Mouse (Mus musculus): Measurements from ENCODE around the gene Cyfip2. TPM values are rescaled to one million over a fixed set of nuclear protein-coding genes. Genes with fewer than 3 reads are reported as not detected.

Cyfip2 gene
- polyA plus RNA-seq, 1 experiment = 85.4 TPM

DNA sequence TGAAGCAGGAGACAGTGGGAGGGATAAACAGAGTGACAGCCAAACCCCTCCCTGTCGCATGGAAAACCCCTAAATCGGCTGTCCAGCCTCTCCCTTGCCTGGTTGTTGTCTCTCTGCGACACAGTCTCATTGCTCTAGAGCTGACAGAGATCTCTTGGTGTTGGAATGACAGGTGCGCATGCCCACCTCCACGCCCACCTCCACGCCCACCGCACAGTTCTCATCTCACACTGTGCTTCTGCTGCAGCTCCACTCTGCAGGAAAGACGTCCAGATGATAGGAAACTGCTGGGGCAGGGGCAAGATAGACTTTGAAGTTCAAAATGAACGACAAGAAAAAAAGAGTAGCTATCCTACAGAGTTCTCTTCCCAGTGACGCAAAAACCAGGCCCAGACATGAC, 8.6 kb downstream of the Cyfip2 start:
- 38% methylated on average over 10 of the region's 10 CpGs for WGBS
- H3K4me1 ChIP-seq (replicated peaks; ENCODE audit: control insufficient read depth, insufficient read depth, low read length) = peaks cover 69% of the 10 kb centered on the region
- no peak overlapping the region for H3K4me3 ChIP-seq (ENCODE audit: control insufficient read depth, insufficient read depth, low read length)
- H3K27me3 ChIP-seq (ENCODE audit: control insufficient read depth, insufficient read depth, low read length) = no peaks in the 10 kb centered on the region
- DNase-seq = no peak
- TF ChIP-seq CTCF (IDR thresholded peaks at IDR 0.05; ENCODE audit: borderline replicate concordance, control insufficient read depth, extremely low read depth, insufficient read depth, low read length, poor library complexity) (no peak), POLR2A (IDR thresholded peaks at IDR 0.05; ENCODE audit: control insufficient read depth, extremely low read depth, insufficient read depth, low read length, poor library complexity) (no peak)
- H3K36me3 ChIP-seq (ENCODE audit: control insufficient read depth, insufficient read depth, low read length) = no peaks in the 10 kb centered on the region
- H3K27ac ChIP-seq (ENCODE audit: control insufficient read depth, insufficient read depth, low read length) = peak overlapping the region; percentile 28

DNA sequence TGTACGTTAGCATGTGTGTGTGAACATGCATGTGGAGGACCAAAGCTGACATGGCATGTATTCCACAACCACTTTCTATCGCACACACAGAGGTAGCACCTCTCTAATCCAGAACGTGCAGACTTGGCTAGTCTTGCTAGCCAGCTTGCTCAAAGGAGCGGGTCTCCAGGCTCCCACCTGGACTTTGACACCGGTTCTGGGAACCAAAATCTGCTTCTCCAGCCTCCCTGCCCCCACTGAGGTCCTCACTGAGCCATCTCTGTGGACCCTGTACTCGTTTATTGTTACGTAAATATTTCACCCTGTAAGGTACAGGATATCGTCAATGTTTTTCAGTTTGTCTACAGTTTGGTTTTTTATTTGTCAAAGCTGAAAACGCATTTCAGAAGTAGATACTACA, 10.2 kb downstream of the Cyfip2 start:
- 95% methylated on average over 9 of the region's 9 CpGs for WGBS
- no peak overlapping the region for H3K27ac ChIP-seq (ENCODE audit: control insufficient read depth, insufficient read depth, low read length)
- peaks cover 4% of the 10 kb centered on the region; the same call in 1 of the 2 replicates for H3K36me3 ChIP-seq (ENCODE audit: control insufficient read depth, insufficient read depth, low read length)
- peaks cover 56% of the 10 kb centered on the region for H3K4me1 ChIP-seq (replicated peaks; ENCODE audit: control insufficient read depth, insufficient read depth, low read length)
- DNase-seq = no peak
- TF ChIP-seq POLR2A (IDR thresholded peaks at IDR 0.05; ENCODE audit: control insufficient read depth, extremely low read depth, insufficient read depth, low read length, poor library complexity) (no peak), CTCF (IDR thresholded peaks at IDR 0.05; ENCODE audit: borderline replicate concordance, control insufficient read depth, extremely low read depth, insufficient read depth, low read length, poor library complexity) (no peak)
- H3K4me3 ChIP-seq (ENCODE audit: control insufficient read depth, insufficient read depth, low read length) = no peak overlapping the region
- H3K27me3 ChIP-seq (ENCODE audit: control insufficient read depth, insufficient read depth, low read length) = no peaks in the 10 kb centered on the region

DNA sequence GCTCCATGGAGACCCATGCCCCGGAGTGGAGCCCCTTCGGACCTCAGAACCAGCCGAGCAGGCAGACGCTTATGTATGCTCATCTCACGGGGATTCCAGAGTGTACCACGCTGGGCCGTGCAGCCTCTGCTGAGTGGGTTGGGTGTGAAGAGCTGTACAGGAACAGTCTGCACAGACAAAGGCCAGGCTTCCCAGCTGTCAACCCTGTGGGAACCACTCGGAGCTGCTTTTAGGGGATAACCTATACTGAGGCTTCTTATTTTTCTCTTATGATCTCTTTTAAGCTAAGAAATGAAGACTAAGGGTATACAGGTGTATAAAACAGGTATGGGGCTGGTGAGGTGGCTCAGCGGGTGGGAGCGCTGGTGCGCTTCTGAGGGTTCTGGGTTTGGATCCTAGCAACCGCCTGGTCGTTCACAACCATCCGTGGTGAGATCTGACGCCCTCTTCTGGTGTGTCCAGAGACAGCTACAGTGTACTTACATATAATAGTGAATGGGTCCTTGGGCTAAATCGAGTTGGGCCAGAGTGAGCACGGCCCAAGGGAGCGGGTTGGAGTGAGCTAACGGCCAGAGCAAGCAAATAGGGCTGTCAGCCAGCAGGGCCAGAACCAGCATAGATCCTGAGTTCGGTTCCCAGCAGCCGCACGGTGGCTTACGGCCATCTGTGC, 10.9 kb downstream of the Cyfip2 start:
- H3K27ac ChIP-seq (ENCODE audit: control insufficient read depth, insufficient read depth, low read length) = no peak overlapping the region
- no peak overlapping the region for H3K4me3 ChIP-seq (ENCODE audit: control insufficient read depth, insufficient read depth, low read length)
- TF ChIP-seq CTCF (IDR thresholded peaks at IDR 0.05; ENCODE audit: borderline replicate concordance, control insufficient read depth, extremely low read depth, insufficient read depth, low read length, poor library complexity) = no peak
- TF ChIP-seq POLR2A (IDR thresholded peaks at IDR 0.05; ENCODE audit: control insufficient read depth, extremely low read depth, insufficient read depth, low read length, poor library complexity) = no peak
- H3K36me3 ChIP-seq (ENCODE audit: control insufficient read depth, insufficient read depth, low read length) = peaks cover 4% of the 10 kb centered on the region; the same call in 1 of the 2 replicates
- 89% methylated on average over 23 of the region's 23 CpGs for WGBS
- peaks cover 52% of the 10 kb centered on the region for H3K4me1 ChIP-seq (replicated peaks; ENCODE audit: control insufficient read depth, insufficient read depth, low read length)
- DNase-seq = no peak
- no peaks in the 10 kb centered on the region for H3K27me3 ChIP-seq (ENCODE audit: control insufficient read depth, insufficient read depth, low read length)

DNA sequence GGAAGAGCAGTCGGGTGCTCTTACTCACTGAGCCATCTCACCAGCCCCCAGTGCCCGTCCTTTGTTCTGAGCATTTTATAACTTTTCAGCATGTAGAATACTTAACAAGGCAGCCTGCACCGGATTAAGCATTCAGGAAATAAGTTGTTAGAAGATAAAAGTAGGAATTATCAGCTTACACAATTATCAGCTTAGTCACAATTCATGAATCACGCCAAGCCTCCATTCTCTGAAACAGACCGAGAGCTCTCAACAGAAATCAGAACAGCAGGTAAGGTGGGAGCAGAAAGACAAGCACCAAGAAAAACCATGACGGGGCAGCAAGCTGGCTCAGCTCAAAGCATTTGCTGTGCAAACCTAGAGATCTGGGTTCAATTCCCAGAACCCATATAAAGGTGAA, 12.8 kb downstream of the Cyfip2 start:
- Histone ChIP-seq H3K4me1 (replicated peaks; ENCODE audit: control insufficient read depth, insufficient read depth, low read length) (peaks cover 37% of the 10 kb centered on the region), H3K27ac (ENCODE audit: control insufficient read depth, insufficient read depth, low read length) (no peak overlapping the region), H3K27me3 (ENCODE audit: control insufficient read depth, insufficient read depth, low read length) (no peaks in the 10 kb centered on the region), H3K4me3 (ENCODE audit: control insufficient read depth, insufficient read depth, low read length) (no peak overlapping the region), H3K36me3 (ENCODE audit: control insufficient read depth, insufficient read depth, low read length) (peaks cover 4% of the 10 kb centered on the region; the same call in 1 of the 2 replicates)
- no peak for DNase-seq
- 89% methylated on average over 6 of the region's 6 CpGs for WGBS
- TF ChIP-seq CTCF (IDR thresholded peaks at IDR 0.05; ENCODE audit: borderline replicate concordance, control insufficient read depth, extremely low read depth, insufficient read depth, low read length, poor library complexity) (no peak), POLR2A (IDR thresholded peaks at IDR 0.05; ENCODE audit: control insufficient read depth, extremely low read depth, insufficient read depth, low read length, poor library complexity) (no peak)

DNA sequence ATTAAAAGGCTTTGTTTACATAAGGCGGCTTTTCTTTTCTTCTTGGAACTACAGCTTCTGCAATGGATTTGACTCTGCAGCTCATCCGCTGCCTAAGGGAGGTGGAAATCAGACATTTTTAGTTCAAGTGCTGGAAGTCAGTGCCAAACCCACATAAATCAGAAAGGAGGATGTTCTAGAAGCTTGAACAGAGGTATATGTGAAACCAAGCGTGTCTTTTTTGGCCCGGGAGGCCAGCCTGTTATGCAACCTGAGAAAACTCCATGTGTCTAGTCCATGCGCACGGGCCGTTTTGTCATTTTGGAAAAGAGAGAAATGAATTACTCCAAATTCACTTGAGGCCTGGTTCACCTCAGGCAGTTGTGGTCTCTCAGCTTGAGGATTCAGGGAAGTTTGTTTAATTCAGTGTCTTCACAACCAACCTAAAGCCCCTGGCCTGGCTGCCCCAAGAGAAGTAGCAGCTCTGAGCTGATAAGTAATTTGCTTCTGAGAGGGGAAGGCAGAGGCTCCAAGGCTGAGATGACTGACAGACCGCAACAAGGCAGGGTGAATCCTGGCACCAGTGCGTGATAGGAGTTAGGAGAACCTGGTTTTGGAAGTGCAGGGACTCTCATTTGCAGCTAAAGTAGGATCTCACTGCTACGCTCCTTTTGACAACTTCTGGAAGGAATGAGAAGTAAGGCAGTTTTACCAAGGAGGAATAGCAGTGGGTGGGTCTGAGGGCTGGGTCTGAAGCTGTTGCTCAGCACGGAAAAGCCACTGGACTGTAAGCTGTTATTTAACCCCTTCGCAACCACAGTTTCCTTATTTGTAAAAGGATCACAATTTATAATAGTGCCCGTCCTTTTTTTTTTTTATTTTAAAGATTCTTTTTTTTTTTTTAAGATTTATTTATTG, 13.5 kb downstream of the Cyfip2 start:
- peaks cover 32% of the 10 kb centered on the region for H3K4me1 ChIP-seq (replicated peaks; ENCODE audit: control insufficient read depth, insufficient read depth, low read length)
- DNase-seq = no peak
- peaks cover 4% of the 10 kb centered on the region; the same call in 1 of the 2 replicates for H3K36me3 ChIP-seq (ENCODE audit: control insufficient read depth, insufficient read depth, low read length)
- WGBS = 57% methylated on average over 13 of the region's 13 CpGs
- no peak overlapping the region for H3K4me3 ChIP-seq (ENCODE audit: control insufficient read depth, insufficient read depth, low read length)
- H3K27me3 ChIP-seq (ENCODE audit: control insufficient read depth, insufficient read depth, low read length) = no peaks in the 10 kb centered on the region
- H3K27ac ChIP-seq (ENCODE audit: control insufficient read depth, insufficient read depth, low read length) = peak overlapping the region; percentile 34; the same call in 1 of the 2 replicates
- TF ChIP-seq CTCF (IDR thresholded peaks at IDR 0.05; ENCODE audit: borderline replicate concordance, control insufficient read depth, extremely low read depth, insufficient read depth, low read length, poor library complexity) = no peak
- no peak for TF ChIP-seq POLR2A (IDR thresholded peaks at IDR 0.05; ENCODE audit: control insufficient read depth, extremely low read depth, insufficient read depth, low read length, poor library complexity)

DNA sequence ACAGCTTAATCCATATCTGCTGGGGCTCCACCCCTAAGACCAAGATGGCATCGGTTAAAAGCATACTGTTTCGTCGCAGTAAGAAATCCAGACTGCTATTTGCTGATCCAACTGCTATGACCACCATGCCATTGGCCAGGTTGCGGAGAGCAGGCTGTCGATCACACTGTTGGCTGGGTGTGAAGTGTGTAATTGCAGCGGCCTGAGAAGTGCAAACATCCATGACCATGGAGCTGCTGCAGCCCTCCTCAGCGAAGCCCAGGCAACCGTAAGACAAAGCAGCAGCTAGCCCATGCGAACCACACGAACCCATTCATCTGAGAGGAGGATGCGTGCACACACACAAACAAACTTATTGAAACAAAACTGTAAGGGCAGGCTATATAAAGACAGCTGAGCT, 18.3 kb downstream of the Cyfip2 start:
- 95% methylated on average over 11 of the region's 11 CpGs for WGBS
- TF ChIP-seq POLR2A (IDR thresholded peaks at IDR 0.05; ENCODE audit: control insufficient read depth, extremely low read depth, insufficient read depth, low read length, poor library complexity) = no peak
- TF ChIP-seq CTCF (IDR thresholded peaks at IDR 0.05; ENCODE audit: borderline replicate concordance, control insufficient read depth, extremely low read depth, insufficient read depth, low read length, poor library complexity) = no peak
- DNase-seq = no peak
- Histone ChIP-seq H3K4me1 (replicated peaks; ENCODE audit: control insufficient read depth, insufficient read depth, low read length) (peaks cover 8% of the 10 kb centered on the region), H3K27me3 (ENCODE audit: control insufficient read depth, insufficient read depth, low read length) (no peaks in the 10 kb centered on the region), H3K27ac (ENCODE audit: control insufficient read depth, insufficient read depth, low read length) (no peak overlapping the region), H3K4me3 (ENCODE audit: control insufficient read depth, insufficient read depth, low read length) (no peak overlapping the region), H3K36me3 (ENCODE audit: control insufficient read depth, insufficient read depth, low read length) (peaks cover 23% of the 10 kb centered on the region)
